Mouse (Mus musculus) mouse embryonic stem cell (cell line): ENCODE measurements around the gene Cstb.

Experiments
- in situ Hi-C, 2 experiments: fragments of 300-500 bp; cut with MboI; formaldehyde crosslinking; loops; 1 replicate in 1 of 2; 3 replicates in 1 of 2; pipeline ENCODE4 v1.14.3; 2019 to 2020; ENCODE audit warnings: low sequenced_read_pairs in 2 of 2, low pct_unique_long_range_greater_than_20kb in 1 of 2, mixed read lengths in 1 of 2; ENCODE audit not compliant: unreplicated experiment in 1 of 2

The Cstb gene

GRCm38 (mm10) chr10:78476821-78477220, 51.4 kb downstream of the Cstb start:
- in situ Hi-C loops = no loop called here
